Mouse (Mus musculus): ENCODE results near the gene Slc25a44. TPM values are rescaled to one million over a fixed set of nuclear protein-coding genes. Genes with fewer than 3 reads are reported as not detected.

Slc25a44 gene
- polyA plus RNA-seq, 1 experiment: 18.5 TPM

DNA sequence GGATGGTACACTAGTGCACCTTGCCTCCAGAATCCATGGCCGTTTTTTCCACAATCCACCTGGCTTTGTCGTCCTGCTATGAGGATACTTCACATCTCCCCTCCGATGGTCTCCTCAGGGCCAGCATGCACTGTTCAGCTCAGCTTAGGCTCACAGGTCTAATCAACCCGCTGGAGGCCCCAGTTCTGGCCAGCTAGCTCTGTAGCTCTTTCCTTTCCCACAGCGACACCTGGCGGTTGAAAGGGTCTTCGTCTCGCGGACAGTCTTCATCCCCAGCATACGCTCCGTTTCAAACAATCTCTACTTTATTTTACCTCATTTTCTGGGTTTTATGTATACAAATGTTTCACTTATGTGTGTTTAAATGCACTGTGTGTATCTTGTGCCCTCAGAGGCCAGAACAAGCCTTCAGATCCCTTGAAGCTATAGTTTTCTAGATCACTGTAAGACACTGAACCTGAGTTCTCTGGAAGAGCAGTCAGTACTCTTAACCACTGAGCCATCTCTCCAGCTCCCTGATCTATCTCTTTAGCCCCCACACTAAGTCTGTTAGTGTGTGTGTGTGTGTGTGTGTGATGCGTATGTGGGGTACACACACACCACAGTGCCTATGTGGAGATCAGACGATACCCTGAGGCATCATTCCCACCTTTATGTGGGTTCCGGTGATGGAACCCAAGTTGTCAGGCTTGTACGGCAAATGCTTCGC is 42.3 kb upstream of the Slc25a44 start:
- H3K79me3 ChIP-seq (ENCODE audit: low read depth): no peaks in the 10 kb centered on the region
- H3K79me2 ChIP-seq (ENCODE audit: control insufficient read depth, insufficient read depth): no peaks in the 10 kb centered on the region
- no peaks in the 10 kb centered on the region for H3K27me3 ChIP-seq (ENCODE audit: control insufficient read depth, insufficient read depth, insufficient read length)
- TF ChIP-seq MYOG (IDR thresholded peaks at IDR 0.05; ENCODE audit: control insufficient read depth, extremely low read depth, insufficient read length) (no peak), CTCF (IDR thresholded peaks at IDR 0.05; ENCODE audit: control insufficient read depth, insufficient read depth, insufficient read length) (peak; percentile 74)
- no peak overlapping the region for H3ac ChIP-seq (ENCODE audit: control insufficient read depth, insufficient read length, low read depth)
- H3K4me3 ChIP-seq (ENCODE audit: insufficient read depth, poor library complexity, severe bottlenecking): no peak overlapping the region
- no peaks in the 10 kb centered on the region for H3K36me3 ChIP-seq (ENCODE audit: control insufficient read depth, insufficient read depth)

DNA sequence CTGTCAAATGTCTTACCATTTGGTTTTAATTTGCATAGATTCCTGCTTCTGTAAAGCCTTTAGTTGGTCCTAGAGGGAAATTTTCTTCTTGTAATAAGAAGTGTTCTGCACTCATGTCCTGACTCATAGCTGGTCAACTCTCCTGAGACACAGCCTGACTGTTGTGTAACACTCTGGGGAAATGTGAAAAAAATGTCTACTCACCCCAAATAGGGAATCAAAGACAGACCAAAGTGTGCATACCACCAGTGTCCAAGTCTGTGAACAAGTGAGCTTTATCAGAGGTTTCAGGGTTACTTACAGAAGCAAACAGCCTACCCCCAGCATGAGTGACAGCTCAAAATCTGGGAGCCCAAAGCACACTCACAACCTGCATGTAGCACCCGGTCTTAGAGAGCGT is 40.2 kb upstream of the Slc25a44 start:
- no peaks in the 10 kb centered on the region for H3K36me3 ChIP-seq (ENCODE audit: control insufficient read depth, insufficient read depth)
- no peaks in the 10 kb centered on the region for H3K79me3 ChIP-seq (ENCODE audit: low read depth)
- no peak overlapping the region for H3K4me3 ChIP-seq (ENCODE audit: insufficient read depth, poor library complexity, severe bottlenecking)
- H3K27me3 ChIP-seq (ENCODE audit: control insufficient read depth, insufficient read depth, insufficient read length): no peaks in the 10 kb centered on the region
- no peaks in the 10 kb centered on the region for H3K79me2 ChIP-seq (ENCODE audit: control insufficient read depth, insufficient read depth)
- TF ChIP-seq MYOG (IDR thresholded peaks at IDR 0.05; ENCODE audit: control insufficient read depth, extremely low read depth, insufficient read length) (no peak), CEBPB (IDR thresholded peaks at IDR 0.05; ENCODE audit: low read depth) (peak; percentile 98), MAX (IDR thresholded peaks at IDR 0.05) (no peak), MYOD1 (IDR thresholded peaks at IDR 0.05; ENCODE audit: control insufficient read depth, insufficient read length, low read depth) (no peak), CTCF (IDR thresholded peaks at IDR 0.05; ENCODE audit: control insufficient read depth, insufficient read depth, insufficient read length) (no peak)
- no peak overlapping the region for H3ac ChIP-seq (ENCODE audit: control insufficient read depth, insufficient read length, low read depth)

DNA sequence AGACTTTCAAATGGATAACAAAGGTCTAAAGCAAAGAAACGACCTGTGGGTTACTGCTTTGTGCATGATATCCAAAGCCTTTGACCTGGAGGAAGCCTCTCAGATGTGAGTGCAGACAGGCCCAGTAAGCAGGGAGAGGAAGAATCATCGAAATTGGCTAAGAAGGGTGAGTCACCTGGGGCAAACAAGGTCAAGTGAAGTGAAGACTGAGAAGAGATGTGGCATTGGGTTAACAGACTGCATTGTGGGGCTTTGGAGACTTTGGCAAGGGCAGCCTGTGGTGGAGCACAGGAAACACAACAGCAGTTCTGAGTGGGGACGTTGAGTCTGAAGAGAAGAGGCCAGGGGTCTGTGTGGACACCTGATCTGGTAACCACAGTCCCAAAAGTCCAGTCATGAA is 39.5 kb upstream of the Slc25a44 start:
- Histone ChIP-seq H3ac (ENCODE audit: control insufficient read depth, insufficient read length, low read depth) (no peak overlapping the region), H3K79me2 (ENCODE audit: control insufficient read depth, insufficient read depth) (no peaks in the 10 kb centered on the region), H3K36me3 (ENCODE audit: control insufficient read depth, insufficient read depth) (no peaks in the 10 kb centered on the region), H3K79me3 (ENCODE audit: low read depth) (no peaks in the 10 kb centered on the region), H3K27me3 (ENCODE audit: control insufficient read depth, insufficient read depth, insufficient read length) (no peaks in the 10 kb centered on the region), H3K4me3 (ENCODE audit: insufficient read depth, poor library complexity, severe bottlenecking) (no peak overlapping the region)
- TF ChIP-seq CEBPB (IDR thresholded peaks at IDR 0.05; ENCODE audit: low read depth) (peak; percentile 53), USF1 (IDR thresholded peaks at IDR 0.05; ENCODE audit: low read depth) (no peak)

DNA sequence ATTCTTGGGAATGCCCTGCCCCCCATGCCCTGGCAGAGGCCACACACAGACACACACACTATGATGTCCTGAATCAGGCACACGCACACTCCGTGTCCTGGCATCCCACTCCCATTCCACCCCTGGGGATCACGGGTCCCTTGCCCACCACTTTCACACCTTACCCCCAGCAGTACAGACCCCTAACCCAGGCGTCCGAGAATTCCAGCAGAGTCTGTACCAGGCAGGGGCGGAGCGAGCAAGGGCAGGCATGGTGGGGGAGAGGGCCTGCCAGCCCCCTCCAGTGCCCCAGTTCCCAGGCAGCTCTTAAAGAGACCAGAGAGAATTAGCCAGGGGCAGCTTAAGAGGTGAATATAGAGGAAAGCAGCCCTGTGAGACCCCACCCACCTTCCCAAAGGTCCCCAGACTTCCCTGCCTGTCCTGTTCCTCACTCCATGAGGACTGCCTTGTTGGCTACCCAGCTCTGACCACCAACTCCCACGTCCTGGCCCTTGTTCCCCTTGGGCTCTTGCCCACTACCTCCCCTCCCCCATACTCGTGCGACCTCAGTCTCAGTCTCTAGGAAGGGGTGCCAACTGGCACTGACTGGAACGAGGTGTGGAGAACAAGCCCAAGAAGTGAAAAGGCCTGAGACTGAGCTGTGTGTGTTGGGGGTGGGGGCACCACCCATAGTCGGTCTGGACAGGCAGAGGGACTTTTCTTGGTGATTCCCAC is 36.2 kb upstream of the Slc25a44 start, which contains the start of gene Sema4a:
Gene Sema4a (minus strand): TSS at position 200 of the 714 bp plus-strand sequence.
- H3K27me3 ChIP-seq (ENCODE audit: control insufficient read depth, insufficient read depth, insufficient read length): no peaks in the 10 kb centered on the region
- H3K36me3 ChIP-seq (ENCODE audit: control insufficient read depth, insufficient read depth): no peaks in the 10 kb centered on the region
- H3K79me3 ChIP-seq (ENCODE audit: low read depth): no peaks in the 10 kb centered on the region
- no peak for TF ChIP-seq FOSL1 (IDR thresholded peaks at IDR 0.05; ENCODE audit: insufficient read depth, low read length, poor library complexity, severe bottlenecking)
- TF ChIP-seq CTCF (IDR thresholded peaks at IDR 0.05; ENCODE audit: control insufficient read depth, insufficient read depth, insufficient read length): no peak
- no peak for TF ChIP-seq USF1 (IDR thresholded peaks at IDR 0.05; ENCODE audit: low read depth)
- no peaks in the 10 kb centered on the region for H3K79me2 ChIP-seq (ENCODE audit: control insufficient read depth, insufficient read depth)
- no peak within 1 kb of the TSS for H3K4me3 ChIP-seq (ENCODE audit: insufficient read depth, poor library complexity, severe bottlenecking)
- no peak within 1 kb of the TSS for H3ac ChIP-seq (ENCODE audit: control insufficient read depth, insufficient read length, low read depth)

DNA sequence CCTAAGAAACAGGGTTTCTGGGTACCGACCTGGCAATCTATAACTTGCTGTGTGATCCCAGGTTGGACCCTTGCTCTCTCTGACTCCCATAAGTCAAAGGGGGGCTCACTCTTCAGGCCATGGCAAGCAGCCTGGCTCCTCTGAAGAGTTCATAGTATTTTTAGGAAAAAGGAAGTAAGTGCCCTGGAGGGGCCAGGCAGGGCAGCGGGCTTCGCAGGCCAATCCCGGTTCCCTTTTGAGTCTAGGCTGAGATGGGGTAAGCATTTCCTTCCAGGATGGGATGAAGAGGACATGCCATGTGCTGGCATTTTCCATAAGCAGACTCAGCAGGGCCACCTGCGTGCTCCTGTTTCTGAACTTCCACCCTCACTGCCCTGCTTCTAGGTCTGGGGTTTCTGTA is 35.1 kb upstream of the Slc25a44 start:
- Histone ChIP-seq H3K4me3 (ENCODE audit: insufficient read depth, poor library complexity, severe bottlenecking) (no peak overlapping the region), H3K27me3 (ENCODE audit: control insufficient read depth, insufficient read depth, insufficient read length) (no peaks in the 10 kb centered on the region), H3ac (ENCODE audit: control insufficient read depth, insufficient read length, low read depth) (no peak overlapping the region), H3K36me3 (ENCODE audit: control insufficient read depth, insufficient read depth) (no peaks in the 10 kb centered on the region), H3K79me3 (ENCODE audit: low read depth) (no peaks in the 10 kb centered on the region), H3K79me2 (ENCODE audit: control insufficient read depth, insufficient read depth) (no peaks in the 10 kb centered on the region)
- TF ChIP-seq MYOD1 (IDR thresholded peaks at IDR 0.05; ENCODE audit: control insufficient read depth, insufficient read length, low read depth): no peak
- TF ChIP-seq USF1 (IDR thresholded peaks at IDR 0.05; ENCODE audit: low read depth): no peak
- TF ChIP-seq MAX (IDR thresholded peaks at IDR 0.05): no peak
- TF ChIP-seq CTCF (IDR thresholded peaks at IDR 0.05; ENCODE audit: control insufficient read depth, insufficient read depth, insufficient read length): no peak
- TF ChIP-seq FOSL1 (IDR thresholded peaks at IDR 0.05; ENCODE audit: insufficient read depth, low read length, poor library complexity, severe bottlenecking): no peak
- no peak for TF ChIP-seq MYOG (IDR thresholded peaks at IDR 0.05; ENCODE audit: control insufficient read depth, extremely low read depth, insufficient read length)
- no peak for TF ChIP-seq CEBPB (IDR thresholded peaks at IDR 0.05; ENCODE audit: low read depth)

DNA sequence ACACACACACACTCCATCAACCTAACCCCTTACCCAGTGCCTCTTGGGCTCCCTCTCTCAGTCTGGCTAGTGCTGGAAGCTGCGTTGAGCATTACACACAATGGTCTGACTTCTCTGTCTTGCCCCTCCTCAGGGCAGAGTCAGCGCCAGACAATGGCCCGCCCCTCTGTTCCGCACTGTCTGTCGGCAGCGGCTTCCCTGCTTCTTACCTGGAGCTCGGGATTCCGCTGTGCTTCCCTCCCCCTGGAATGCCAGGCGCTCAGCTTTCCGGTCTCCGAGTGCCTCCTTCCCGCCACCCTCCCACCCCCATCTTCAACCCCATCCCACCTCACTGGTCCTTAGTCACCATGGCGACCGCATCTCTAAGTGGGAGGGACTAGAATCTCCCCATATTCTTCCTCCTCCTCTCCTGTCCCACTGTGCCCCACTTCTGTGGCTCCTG is 33.9 kb upstream of the Slc25a44 start:
- Histone ChIP-seq H3K36me3 (ENCODE audit: control insufficient read depth, insufficient read depth) (no peaks in the 10 kb centered on the region), H3ac (ENCODE audit: control insufficient read depth, insufficient read length, low read depth) (no peak overlapping the region), H3K79me2 (ENCODE audit: control insufficient read depth, insufficient read depth) (no peaks in the 10 kb centered on the region), H3K79me3 (ENCODE audit: low read depth) (no peaks in the 10 kb centered on the region), H3K4me3 (ENCODE audit: insufficient read depth, poor library complexity, severe bottlenecking) (no peak overlapping the region), H3K27me3 (ENCODE audit: control insufficient read depth, insufficient read depth, insufficient read length) (no peaks in the 10 kb centered on the region)
- TF ChIP-seq MYOG (IDR thresholded peaks at IDR 0.05; ENCODE audit: control insufficient read depth, extremely low read depth, insufficient read length) (no peak), MYOD1 (IDR thresholded peaks at IDR 0.05; ENCODE audit: control insufficient read depth, insufficient read length, low read depth) (no peak), CEBPB (IDR thresholded peaks at IDR 0.05; ENCODE audit: low read depth) (no peak), USF1 (IDR thresholded peaks at IDR 0.05; ENCODE audit: low read depth) (no peak), CTCF (IDR thresholded peaks at IDR 0.05; ENCODE audit: control insufficient read depth, insufficient read depth, insufficient read length) (no peak)

Measured in C2C12 (cell line).